Mouse (Mus musculus) retina, postnatal 1 day (tissue): ENCODE results near the gene Gm3043.
"Not testable (repeated sequence)": the region's sequence is repeated elsewhere in the genome, so short reads cannot be mapped to it uniquely, and the experiment has no call there.

Source experiments
- DNase-seq: peaks from one replicate; pipeline ENCODE4 v3.0.0-alpha.2; 2012

Gene Gm3043

DNA sequence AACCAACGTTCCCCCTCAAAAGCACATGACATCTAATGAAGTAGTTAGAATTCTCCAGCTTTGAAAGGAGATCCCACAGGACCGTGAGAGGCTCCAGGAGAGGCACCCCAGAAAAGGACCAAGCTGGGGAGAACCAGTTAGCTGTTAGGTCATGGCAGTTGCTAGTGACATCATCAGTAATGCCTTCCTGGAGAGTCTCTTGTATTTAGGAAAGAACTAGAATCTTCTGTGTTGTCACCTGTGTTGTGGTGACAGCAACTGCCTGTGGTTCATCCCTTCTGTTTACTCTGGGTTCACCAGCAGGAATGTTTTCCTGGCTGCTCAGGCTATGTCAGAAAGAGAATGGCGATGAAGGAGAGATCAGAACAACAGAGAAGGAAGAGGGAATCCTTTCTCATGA lies at the start of gene Gm3043:
Gm3043 (plus strand) TSS at position 301 of the 400 bp plus-strand sequence.
- DNase-seq: not testable (repeated sequence)

DNA sequence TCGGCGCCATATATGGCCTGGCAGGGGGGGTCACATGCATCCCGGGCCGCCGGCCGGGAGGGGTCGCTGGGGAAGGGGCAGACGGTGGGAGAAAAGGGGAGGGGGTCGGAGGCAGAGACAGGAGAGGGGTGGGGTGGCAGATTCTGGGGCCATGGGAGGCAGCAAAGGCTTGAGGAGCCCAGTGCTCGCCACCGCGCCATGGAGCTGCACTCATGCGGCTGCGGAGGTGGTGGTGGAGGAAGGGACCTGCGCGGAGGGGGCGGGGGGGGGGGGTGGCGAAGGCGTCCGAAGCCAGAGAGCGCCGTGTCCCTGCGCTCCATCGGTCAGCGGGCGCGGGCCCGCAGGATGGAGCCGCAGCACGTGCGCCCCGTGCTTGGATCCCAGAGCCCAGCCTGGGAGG lies 36.9 kb upstream of the Gm3043 start, which contains the start of gene Gm3020:
Gm3020 (plus strand) TSS at position 301 of the 400 bp plus-strand sequence.
- not testable (repeated sequence) for DNase-seq
